Mouse (Mus musculus): ENCODE data around the gene Gm5039. TPM values are rescaled to one million over a fixed set of nuclear protein-coding genes. Genes with fewer than 3 reads are reported as not detected.

Gene Gm5039
- polyA plus RNA-seq, 1 experiment from 2014 or later: not detected

Other genes starting within 250 kb of the Gm5039 start
- not detected in 2 replicates for gene Gm16368, start 240.3 kb downstream of the Gm5039 start, polyA plus RNA-seq (2015; fragmentation: Nextera tagmentation; extraction: Ambion mirVana)
- not detected in 2 replicates for gene Gm10436, start 141.9 kb downstream of the Gm5039 start, polyA plus RNA-seq (2015; fragmentation: Nextera tagmentation; extraction: Ambion mirVana)
- gene Gm8332, start 73.9 kb downstream of the Gm5039 start, polyA plus RNA-seq (2015; fragmentation: Nextera tagmentation; extraction: Ambion mirVana): not detected in 2 replicates
- gene Gm5662, start 49.5 kb downstream of the Gm5039 start, polyA plus RNA-seq (2015; fragmentation: Nextera tagmentation; extraction: Ambion mirVana): not detected in 2 replicates
- 12.5 and 12.9 TPM in 2 replicates for gene Adck1, start 36.5 kb upstream of the Gm5039 start, polyA plus RNA-seq (2015; fragmentation: Nextera tagmentation; extraction: Ambion mirVana)

Data from lung, postnatal 0 days (tissue).